Mouse (Mus musculus) kidney, postnatal 36 days (tissue): ENCODE measurements around the gene Ppil6.
A peak's percentile ranks its signal among the peaks of the same experiment; 100 is the strongest.

Source experiments
- DNase-seq, 2 experiments: peaks; one replicate each; pipeline ENCODE4 v3.0.0; 2021 to 2022; ENCODE audit warnings: mixed read lengths in 2 of 2

Gene Ppil6

DNA sequence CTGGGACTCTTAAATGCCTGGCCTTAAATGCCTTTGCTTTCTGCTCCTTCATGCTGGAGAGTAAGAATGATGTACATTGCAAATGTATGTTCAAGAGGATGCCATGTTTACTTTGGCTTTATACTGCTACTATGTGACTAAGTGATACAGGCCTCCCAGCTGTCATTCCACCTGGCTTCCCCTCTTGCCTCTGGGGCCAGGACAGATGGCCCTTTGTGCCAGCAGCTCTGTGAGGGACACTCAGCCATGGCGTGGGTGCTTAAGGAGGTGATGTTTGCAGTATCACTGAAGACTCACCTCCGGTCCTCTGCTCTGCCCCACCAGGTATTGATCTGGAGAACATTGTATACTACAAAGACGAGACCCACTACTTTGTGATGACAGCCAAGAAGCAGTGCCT lies 10.3 kb upstream of the Ppil6 start:
- DNase-seq = no peak

DNA sequence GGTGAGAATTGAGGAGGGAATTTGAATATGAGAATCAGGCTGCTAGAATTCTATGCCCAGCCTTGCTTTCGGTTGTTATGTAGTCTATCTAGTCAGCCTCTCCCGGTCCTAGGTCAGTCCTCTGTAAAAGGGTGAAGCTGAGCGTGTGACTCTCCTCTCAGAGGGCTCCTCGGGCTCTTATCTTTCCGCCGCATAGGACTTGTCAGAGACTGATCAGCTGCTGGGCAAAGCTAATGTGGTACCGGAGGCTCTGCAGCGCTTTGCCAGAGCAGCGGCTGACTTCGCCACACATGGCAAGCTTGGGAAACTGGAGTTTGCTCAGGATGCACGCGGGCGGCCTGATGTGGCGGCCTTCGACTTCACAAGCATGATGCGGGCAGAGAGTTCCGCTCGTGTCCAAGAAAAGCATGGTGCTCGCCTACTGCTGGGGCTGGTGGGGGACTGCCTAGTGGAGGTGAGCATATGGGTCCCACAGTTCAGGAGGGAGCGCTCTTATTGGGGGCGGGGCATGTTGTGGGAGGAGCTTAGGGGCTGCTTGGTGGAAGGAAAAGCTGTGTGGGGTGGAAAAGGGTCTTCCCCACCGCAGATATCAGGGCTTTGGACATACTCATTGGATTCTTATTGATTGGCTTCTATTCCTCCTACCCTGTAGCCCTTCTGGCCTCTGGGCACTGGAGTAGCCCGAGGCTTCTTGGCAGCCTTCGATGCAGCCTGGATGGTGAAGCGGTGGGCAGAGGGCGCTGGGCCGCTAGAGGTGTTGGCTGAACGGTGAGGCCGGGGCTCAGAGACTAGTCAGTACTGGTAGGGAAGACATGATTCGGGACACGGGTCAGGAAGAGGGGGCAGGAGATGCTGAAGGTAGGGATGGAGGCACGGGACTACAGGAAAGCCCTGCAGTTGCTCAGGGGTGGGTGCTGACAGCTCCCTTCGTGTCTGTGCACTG lies 9.0 kb upstream of the Ppil6 start:
- DNase-seq = no peak

GRCm38 (mm10) chr10:41482446-41482845 lies 7.8 kb upstream of the Ppil6 start:
- no peak for DNase-seq

GRCm38 (mm10) chr10:41485778-41486177 lies 4.5 kb upstream of the Ppil6 start:
- DNase-seq = no peak

DNA sequence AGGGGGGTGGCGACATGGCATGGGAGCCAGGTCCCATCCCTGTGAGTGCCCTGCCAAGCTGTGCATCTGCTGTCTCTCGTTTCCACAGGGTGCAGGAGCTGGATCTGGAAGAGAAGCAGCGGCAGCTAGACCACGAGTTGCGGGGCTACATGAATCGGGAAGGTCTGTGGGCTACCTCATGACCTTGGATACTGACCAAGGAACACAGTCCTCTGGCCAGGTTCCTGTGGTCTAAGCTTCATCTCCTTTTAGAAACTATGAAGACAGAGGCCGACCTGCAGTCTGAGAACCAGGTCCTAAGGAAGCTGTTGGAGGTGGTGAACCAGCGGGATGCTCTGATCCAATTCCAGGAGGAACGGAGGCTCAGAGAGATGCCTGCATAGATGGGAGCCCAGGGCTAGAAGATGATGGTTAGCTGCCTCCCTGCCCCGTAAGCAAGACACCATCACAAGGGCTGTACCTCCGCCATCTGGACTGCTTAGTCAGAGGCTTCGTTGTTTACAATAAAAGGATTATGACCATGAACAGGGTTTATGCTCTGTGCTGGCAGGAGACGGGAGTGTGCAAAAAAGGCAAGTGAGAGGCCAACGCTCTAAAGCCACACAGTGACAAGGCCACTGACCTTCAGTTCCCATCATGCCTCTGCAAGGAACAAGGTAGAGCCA lies 3.6 kb upstream of the Ppil6 start:
- no peak for DNase-seq

GRCm38 (mm10) chr10:41488877-41489276 lies 1.4 kb upstream of the Ppil6 start:
- no peak for DNase-seq

DNA sequence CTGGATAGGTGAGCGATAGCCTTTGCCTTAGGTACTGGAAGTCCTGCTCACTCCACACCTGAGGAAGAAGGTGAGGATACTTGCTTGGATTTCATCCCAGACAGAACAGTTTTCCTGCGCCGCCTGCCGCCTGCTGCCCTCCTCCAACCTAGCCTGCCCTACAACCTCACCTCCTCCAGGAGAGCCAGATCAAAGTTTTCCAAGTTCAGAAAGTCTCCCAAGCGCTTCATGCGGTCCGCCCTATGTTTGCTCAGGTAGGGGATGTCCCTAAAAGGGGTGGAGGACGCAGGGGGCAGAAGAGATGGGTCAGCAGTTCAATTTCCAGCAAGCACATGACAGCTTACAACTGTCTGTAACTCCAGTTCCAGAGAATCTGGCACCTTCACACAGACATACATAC lies 945 bp upstream of the Ppil6 start:
- DNase-seq = peak; percentile 68

DNA sequence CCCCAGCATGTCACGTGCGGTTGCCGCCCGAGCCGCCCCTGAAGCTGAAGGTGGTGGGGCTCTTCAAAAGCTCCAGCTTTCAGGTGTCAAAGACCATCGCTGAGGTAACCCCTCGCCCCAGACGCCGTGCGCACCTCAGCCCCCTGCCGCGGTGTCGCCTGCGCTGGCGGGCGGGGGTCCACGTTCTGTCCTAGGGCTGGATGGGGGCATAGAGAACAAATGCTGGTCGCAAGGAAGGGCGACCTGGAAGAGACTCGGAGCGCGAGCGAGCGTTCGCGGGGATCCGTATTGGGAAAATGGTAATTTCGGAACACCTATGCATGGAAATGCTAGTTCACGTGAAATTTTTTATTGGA lies 257 bp downstream of the Ppil6 start:
- no peak for DNase-seq

GRCm38 (mm10) chr10:41491111-41491510 lies 872 bp downstream of the Ppil6 start:
- DNase-seq = peak; percentile 60 to 64

DNA sequence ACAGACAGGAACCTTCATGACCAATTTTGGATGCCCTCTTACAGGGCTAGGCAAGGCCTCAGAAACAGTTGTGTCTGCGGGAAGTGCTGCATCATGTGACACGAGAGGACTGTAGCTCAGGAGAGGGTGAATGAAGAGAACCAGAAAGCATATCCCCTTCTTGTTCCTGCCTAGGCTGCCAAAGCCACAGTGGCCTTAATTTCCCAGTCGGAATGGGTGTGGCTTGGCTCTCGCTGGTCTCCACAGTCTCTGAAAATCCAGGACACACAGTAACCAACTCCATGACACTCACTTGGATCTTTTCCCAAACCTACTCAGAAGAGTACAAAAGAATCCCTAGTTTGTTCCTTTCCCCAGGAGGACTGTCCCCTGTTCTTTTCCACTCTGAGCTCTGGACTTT lies 10.7 kb downstream of the Ppil6 start:
- peak; percentile 81 to 91 for DNase-seq

DNA sequence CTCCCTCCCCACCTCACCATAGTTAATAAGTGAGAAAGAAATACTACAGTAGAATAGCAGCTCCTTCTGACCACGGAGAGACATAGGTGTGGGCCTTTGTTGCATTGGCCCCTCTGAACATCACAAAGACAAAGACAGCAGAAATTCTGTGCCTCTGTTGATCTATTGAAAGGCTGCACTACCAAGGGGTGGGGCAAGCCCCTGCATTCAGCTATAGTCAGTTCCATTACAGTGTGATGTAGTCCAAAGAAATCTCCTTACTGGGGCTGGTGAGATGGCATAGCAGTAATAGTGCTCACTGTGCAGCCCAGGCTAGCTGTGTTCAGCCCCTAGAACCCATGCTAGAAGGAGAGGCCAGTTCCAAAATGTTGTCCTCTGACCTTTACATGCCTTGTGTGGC lies 14.8 kb downstream of the Ppil6 start:
- no peak for DNase-seq

DNA sequence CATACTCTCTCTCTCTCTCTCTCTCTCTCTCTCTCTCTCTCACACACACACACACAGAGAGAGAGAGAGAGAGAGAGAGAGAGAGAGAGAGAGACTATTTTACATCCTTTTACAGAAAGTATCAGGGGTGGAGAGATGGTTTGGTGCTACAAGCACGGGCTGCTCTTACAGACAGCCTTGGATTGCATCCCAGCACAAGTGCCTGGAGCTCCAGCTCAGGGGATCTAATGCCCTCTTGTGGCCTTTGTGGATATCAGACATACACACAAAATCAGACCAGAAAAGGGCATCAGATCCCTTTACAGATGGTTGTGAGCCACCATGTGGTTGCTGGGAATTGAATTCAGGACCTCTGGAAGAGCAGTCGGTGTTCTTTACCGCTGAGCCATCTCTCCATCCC lies 15.2 kb downstream of the Ppil6 start:
- DNase-seq = peak; percentile 76 to 82

GRCm38 (mm10) chr10:41509160-41509559 lies 18.9 kb downstream of the Ppil6 start:
- peak in 1 of 2 experiments; percentile 58 for DNase-seq

GRCm38 (mm10) chr10:41514301-41514700 lies 24.1 kb downstream of the Ppil6 start:
- DNase-seq = no peak

DNA sequence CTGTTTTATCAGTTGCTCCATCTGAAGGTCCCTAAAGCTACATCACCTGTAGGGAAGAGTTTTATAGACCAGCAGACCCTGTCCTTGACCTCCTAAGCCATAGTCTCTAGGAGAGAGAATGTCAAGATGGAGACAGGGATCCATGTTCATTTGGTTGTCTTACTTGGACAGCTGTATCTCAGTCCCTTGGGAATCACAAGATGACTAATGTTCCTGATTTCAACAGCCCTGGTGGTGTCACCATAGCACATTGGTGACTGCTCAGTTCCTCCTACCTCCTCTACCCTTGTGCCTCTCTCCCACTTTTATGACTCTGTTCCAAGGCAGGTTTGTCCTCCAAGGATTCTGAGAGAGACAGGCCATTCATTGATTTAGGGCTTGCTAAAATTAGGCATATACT lies 24.7 kb downstream of the Ppil6 start:
- DNase-seq = no peak

- DNase-seq = peak; percentile 82 to 84
Measured at GRCm38 (mm10) chr10:41518508-41518980, 28.3 kb downstream of the Ppil6 start.

- DNase-seq = peak; percentile 94 to 95
Measured at GRCm38 (mm10) chr10:41518981-41519618, 28.9 kb downstream of the Ppil6 start, which contains the start of gene Cd164. TSS of gene Cd164 (plus strand) at chr10:41519414.

DNA sequence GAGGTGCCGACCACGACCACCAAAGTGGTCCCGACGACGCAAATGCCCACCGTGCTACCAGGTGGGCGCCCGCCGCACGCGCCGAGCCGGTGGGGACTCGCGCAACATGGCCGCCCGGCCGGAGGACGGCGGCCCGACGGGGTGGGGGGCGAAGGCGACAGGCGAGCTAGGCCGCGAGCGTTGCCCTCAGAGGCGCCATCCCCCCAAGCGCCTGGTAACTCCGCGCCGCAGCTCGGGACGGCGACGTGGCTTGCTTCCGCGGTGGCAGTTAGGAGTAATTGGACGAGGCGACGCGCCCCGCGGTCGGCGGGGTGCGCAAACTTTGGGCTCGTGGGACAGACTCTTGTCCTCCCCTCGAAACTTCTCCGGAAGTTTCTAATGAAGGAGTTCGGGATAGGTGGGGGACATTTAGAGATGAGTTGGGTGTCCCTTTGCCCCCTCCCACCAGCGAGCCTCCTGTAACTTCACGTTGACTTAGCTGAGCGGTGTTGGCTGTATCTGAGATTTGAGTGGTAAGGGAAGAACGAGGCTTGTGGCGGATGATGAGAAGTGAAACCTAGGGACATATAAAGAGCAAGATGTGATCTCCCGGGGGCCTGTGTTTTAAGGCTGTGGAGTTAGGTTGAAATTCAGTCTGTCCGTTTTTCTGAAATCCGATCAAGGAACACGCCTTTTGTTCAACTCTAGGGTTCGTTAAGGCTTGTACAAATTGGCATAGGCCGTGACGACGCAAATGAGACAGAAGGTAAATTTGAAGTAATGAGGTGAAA lies 29.6 kb downstream of the Ppil6 start:
- DNase-seq = peak; percentile 27 to 72

- DNase-seq = no peak
Measured at GRCm38 (mm10) chr10:41520410-41520673, 30.1 kb downstream of the Ppil6 start.

GRCm38 (mm10) chr10:41523386-41523785 lies 33.1 kb downstream of the Ppil6 start:
- no peak for DNase-seq

GRCm38 (mm10) chr10:41525696-41526095 lies 35.5 kb downstream of the Ppil6 start:
- no peak for DNase-seq

- DNase-seq = no peak
Measured at GRCm38 (mm10) chr10:41529972-41530371, 39.7 kb downstream of the Ppil6 start.

DNA sequence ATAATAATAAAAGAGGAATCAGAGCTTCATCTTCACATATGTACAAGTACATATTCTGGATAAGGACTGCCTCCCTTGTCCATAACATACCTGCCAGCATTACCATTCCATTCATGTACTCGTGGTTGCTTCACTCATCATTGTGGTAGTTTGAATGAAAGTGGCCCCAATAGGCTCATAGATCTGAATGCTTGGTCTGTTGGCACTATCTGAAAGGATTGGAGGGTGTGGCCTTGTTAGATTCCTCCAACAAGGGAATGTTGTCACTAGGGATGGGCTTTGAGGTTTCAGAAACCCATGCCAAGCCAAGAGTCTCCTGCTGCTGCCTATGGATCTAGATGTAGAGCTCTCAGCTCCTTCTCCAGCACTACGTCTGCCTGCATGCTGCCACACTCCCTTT lies 45.8 kb downstream of the Ppil6 start:
- no peak for DNase-seq
